In genomic region chr10:115780239-115781016, GRCm38 (mm10) we compare ENCODE assay signal across 13 mouse cellular contexts. TPM values are rescaled to one million over a fixed set of nuclear protein-coding genes. Genes with fewer than 3 reads are reported as not detected.
DNase-seq lines count a peak whose midpoint lies in the region; ATAC-seq and TF ChIP-seq lines count a peak whose summit lies in the region.
"Had no signal": no experiment of that assay in that cellular context is flagged by ENCODE, and none has a peak within 500 bp of the region (broad histone marks: within the 10 kb centered on the region; RNA-seq: fewer than 3 reads in every experiment).

No protein-coding gene starts in this region.

- H3K4me1 ChIP-seq in hindbrain, postnatal 0 days (ENCODE audit: insufficient read depth, low read length), result no peaks in the 10 kb centered on the region
- H3K4me1 ChIP-seq in hindbrain, embryonic 14.5 days (replicated peaks; ENCODE audit: control insufficient read depth, insufficient read depth, low read length), result no peaks in the 10 kb centered on the region
- no peaks in the 10 kb centered on the region for H3K4me1 ChIP-seq in kidney, embryonic 16.5 days (ENCODE audit: insufficient read depth, low read length)
- H3K4me1 ChIP-seq in liver, embryonic 16.5 days (ENCODE audit: control insufficient read depth, low read depth, low read length), result peaks cover 4% of the 10 kb centered on the region; the same call in 1 of the 2 replicates

- H3K9ac ChIP-seq in hindbrain, postnatal 0 days (replicated peaks; ENCODE audit: low read length), result no peak overlapping the region
- H3K9ac ChIP-seq in hindbrain, embryonic 14.5 days, result no peak overlapping the region
- H3K9ac ChIP-seq in kidney, embryonic 16.5 days (replicated peaks; ENCODE audit: low read length), result no peak overlapping the region
- H3K9ac ChIP-seq in liver, embryonic 16.5 days (ENCODE audit: low read depth, low read length), result no peak overlapping the region
- H3K9ac ChIP-seq: lung, embryonic 15.5 days had no signal

- 78% methylated on average over 11 of the region's 11 CpGs for WGBS in hindbrain, postnatal 0 days
- WGBS in hindbrain, embryonic 14.5 days, result 81% methylated on average over 11 of the region's 11 CpGs
- whole genome bisulfite sequencing in kidney, embryonic 16.5 days, result 68% methylated on average over 11 of the region's 11 CpGs
- 60% methylated on average over 11 of the region's 11 CpGs for WGBS in liver, embryonic 16.5 days (ENCODE audit: insufficient replicate concordance)

- no peaks in the 10 kb centered on the region for H3K9me3 ChIP-seq in hindbrain, postnatal 0 days (ENCODE audit: low read length)
- H3K9me3 ChIP-seq in hindbrain, embryonic 14.5 days (ENCODE audit: control insufficient read depth, low read length), result no peaks in the 10 kb centered on the region
- H3K9me3 ChIP-seq in kidney, embryonic 16.5 days (ENCODE audit: low read length), result no peaks in the 10 kb centered on the region
- H3K9me3 ChIP-seq in liver, embryonic 16.5 days (replicated peaks; ENCODE audit: control insufficient read depth, low read length), result no peaks in the 10 kb centered on the region
- H3K9me3 ChIP-seq: lung, embryonic 15.5 days had no signal

- H3K27ac ChIP-seq in hindbrain, postnatal 0 days, result no peak overlapping the region
- H3K27ac ChIP-seq in hindbrain, embryonic 14.5 days, result no peak overlapping the region
- no peak overlapping the region for H3K27ac ChIP-seq in kidney, embryonic 16.5 days (ENCODE audit: low read length)
- H3K27ac ChIP-seq in liver, embryonic 16.5 days (ENCODE audit: low read length), result no peak overlapping the region
- H3K27ac ChIP-seq: lung, embryonic 15.5 days had no signal

- no peak overlapping the region for H3K4me2 ChIP-seq in hindbrain, postnatal 0 days (ENCODE audit: low read depth, low read length)
- H3K4me2 ChIP-seq in hindbrain, embryonic 14.5 days (replicated peaks), result no peak overlapping the region
- no peak overlapping the region for H3K4me2 ChIP-seq in kidney, embryonic 16.5 days (replicated peaks; ENCODE audit: low read depth, low read length)
- H3K4me2 ChIP-seq in liver, embryonic 16.5 days (ENCODE audit: low read depth, low read length), result no peak overlapping the region
- H3K4me2 ChIP-seq: lung, embryonic 15.5 days had no signal

- no peak for DNase-seq in hindbrain, postnatal 0 days (ENCODE audit: low spot score)
- no peak for DNase-seq in hindbrain, embryonic 14.5 days (ENCODE audit: low spot score)
- DNase-seq in lung, postnatal 4 days, result no peak
- DNase-seq in testis, postnatal 14 days (ENCODE audit: low spot score), result no peak
- DNase-seq in urinary bladder, postnatal 25 days (ENCODE audit: low spot score), result no peak
- DNase-seq: cerebellum, postnatal 10 days; heart, postnatal 4 days; retina, postnatal 1 day had no signal

- H3K27me3 ChIP-seq in hindbrain, postnatal 0 days (ENCODE audit: insufficient read depth, low read length), result no peaks in the 10 kb centered on the region
- H3K27me3 ChIP-seq in hindbrain, embryonic 14.5 days (ENCODE audit: control insufficient read depth, insufficient read depth, low read length), result no peaks in the 10 kb centered on the region
- H3K27me3 ChIP-seq in kidney, embryonic 16.5 days (ENCODE audit: insufficient read depth, low read length), result no peaks in the 10 kb centered on the region
- no peaks in the 10 kb centered on the region for H3K27me3 ChIP-seq in liver, embryonic 16.5 days (ENCODE audit: control insufficient read depth, insufficient read depth, low read depth, low read length)
- H3K27me3 ChIP-seq: lung, embryonic 15.5 days had no signal

- ATAC-seq in hindbrain, postnatal 0 days, result peak; percentile 15; the same call in 1 of the 2 replicates
- ATAC-seq in hindbrain, embryonic 14.5 days (ENCODE audit: low FRiP score), result no peak; the same call in 1 of the 2 replicates
- ATAC-seq in erythroblast, adult 5-6 weeks (replicated peaks; ENCODE audit: low FRiP score, poor library complexity, severe bottlenecking), result peak; percentile 77; the same call in 1 of the 2 replicates
- ATAC-seq in kidney, embryonic 16.5 days (ENCODE audit: low FRiP score, low TSS enrichment), result peak; percentile 83
- peak; percentile 90 for ATAC-seq in liver, embryonic 16.5 days (ENCODE audit: low read depth)

- H3K36me3 ChIP-seq in hindbrain, postnatal 0 days (ENCODE audit: insufficient read depth, low read length), result no peaks in the 10 kb centered on the region
- no peaks in the 10 kb centered on the region for H3K36me3 ChIP-seq in hindbrain, embryonic 14.5 days (replicated peaks; ENCODE audit: control insufficient read depth, insufficient read depth)
- H3K36me3 ChIP-seq in kidney, embryonic 16.5 days (ENCODE audit: insufficient read depth, low read length), result no peaks in the 10 kb centered on the region
- no peaks in the 10 kb centered on the region for H3K36me3 ChIP-seq in liver, embryonic 16.5 days (ENCODE audit: control insufficient read depth, insufficient read depth)
- H3K36me3 ChIP-seq: lung, embryonic 15.5 days had no signal

- TF ChIP-seq CTCF in hindbrain, postnatal 0 days (IDR thresholded peaks at IDR 0.05; ENCODE audit: low read depth), result no peak

- H3K4me3 ChIP-seq in hindbrain, postnatal 0 days (ENCODE audit: low read length), result no peak overlapping the region
- H3K4me3 ChIP-seq in hindbrain, embryonic 14.5 days (replicated peaks; ENCODE audit: low read length), result no peak overlapping the region
- no peak overlapping the region for H3K4me3 ChIP-seq in kidney, embryonic 16.5 days (ENCODE audit: low read length)
- H3K4me3 ChIP-seq in liver, embryonic 16.5 days (ENCODE audit: low read depth, low read length), result no peak overlapping the region
- H3K4me3 ChIP-seq: lung, embryonic 15.5 days; myocyte had no signal

RNA-seq across cellular contexts. Expression of gene Tspan8, which starts 36.2 kb away (rescaled TPM):
- 0.99 TPM in 1 of 2 replicates, not detected in the other for total RNA-seq in hindbrain, postnatal 0 days (2014; rRNA removed)
- polyA plus RNA-seq in hindbrain, postnatal 0 days (2015; fragmentation: Nextera tagmentation; extraction: Ambion mirVana), result 2.6 and 3.4 TPM in 2 replicates
- 0.28 and 0.53 TPM in 2 replicates for polyA plus RNA-seq in hindbrain, embryonic 14.5 days (2014; fragmentation: Nextera tagmentation; extraction: Ambion mirVana)
- total RNA-seq in erythroblast, adult 5-6 weeks (2015; ENCODE audit: low replicate concordance), result 387 and 395 TPM in 2 replicates
- 589 and 604 TPM in 2 replicates for total RNA-seq in erythroblast, adult 5-6 weeks (2017; ENCODE audit: low replicate concordance)
- polyA plus RNA-seq in kidney, embryonic 16.5 days (2015; fragmentation: Nextera tagmentation; extraction: Ambion mirVana), result 45.7 TPM in 2 replicates
- 56.6 and 59.5 TPM in 2 replicates for polyA plus RNA-seq in liver, embryonic 16.5 days (2015; fragmentation: Nextera tagmentation; extraction: Ambion mirVana)

Comparison
In these comparisons a context has a peak if more than half of its experiments do, and no peak if none do; other contexts are left out.
1. RNA of gene Tspan8, which starts 36.2 kb away (polyA plus RNA-seq): 56.6 to 59.5 TPM in liver, embryonic 16.5 days and 45.7 TPM in kidney, embryonic 16.5 days; 2.6 to 3.4 TPM in hindbrain, postnatal 0 days and 0.28 to 0.53 TPM in hindbrain, embryonic 14.5 days; every median in the first group is over 10 times any median in the second.